Mouse (Mus musculus) limb, embryonic 14.5 days (tissue): ENCODE results near the gene Gabarapl2. TPM values are rescaled to one million over a fixed set of nuclear protein-coding genes. Genes with fewer than 3 reads are reported as not detected.

Experiments used
- ATAC-seq: fragments of 200-750 bp; cut with Nextera tagmentation; 2 replicates; pipeline ENCODE4 v1.8.0; 2017; ENCODE audit warnings: low read depth, moderate number of reproducible peaks, moderate TSS enrichment; ENCODE audit not compliant: low FRiP score
- DNase-seq: peaks from one replicate; pipeline ENCODE4 v3.0.0-alpha.2; 2015; ENCODE audit warnings: low spot score
- H3K27ac ChIP-seq: fragments of 300-500 bp; sonication (generic); replicated peaks from 2 replicates; pipeline ENCODE4 v1.5.1; 2014; ENCODE audit warnings: low read depth, mild to moderate bottlenecking, low read length, moderate library complexity, mixed read lengths
- H3K27me3 ChIP-seq: fragments of 300-500 bp; sonication (generic); 2 replicates; pipeline ENCODE4 v1.6.1; 2014; ENCODE audit warnings: low read length, mixed read lengths; ENCODE audit not compliant: control insufficient read depth, insufficient read depth
- H3K36me3 ChIP-seq: fragments of 300-500 bp; sonication (generic); 2 replicates; pipeline ENCODE4 v1.6.1; 2014; ENCODE audit warnings: mild to moderate bottlenecking, low read length, moderate library complexity, mixed read lengths; ENCODE audit not compliant: control insufficient read depth, insufficient read depth
- H3K4me1 ChIP-seq: fragments of 300-500 bp; sonication (generic); 2 replicates; pipeline ENCODE4 v1.6.1; 2014; ENCODE audit warnings: antibody characterized with exemption, low read length, mixed read lengths; ENCODE audit not compliant: control insufficient read depth, insufficient read depth
- H3K4me2 ChIP-seq: fragments of 300-500 bp; sonication (generic); replicated peaks from 2 replicates; pipeline ENCODE4 v1.6.1; 2014; ENCODE audit warnings: low read depth, mild to moderate bottlenecking, low read length, moderate library complexity; ENCODE audit not compliant: severe bottlenecking
- H3K4me3 ChIP-seq: fragments of 300-500 bp; sonication (generic); replicated peaks from 2 replicates; pipeline ENCODE4 v1.5.1; 2014; ENCODE audit warnings: low read length
- H3K9ac ChIP-seq: fragments of 300-500 bp; sonication (generic); 2 replicates; pipeline ENCODE4 v1.6.1; 2014; ENCODE audit warnings: mild to moderate bottlenecking, low read depth, low read length, moderate library complexity; ENCODE audit not compliant: severe bottlenecking
- H3K9me3 ChIP-seq: fragments of 300-500 bp; sonication (generic); 2 replicates; pipeline ENCODE4 v1.6.1; 2016; ENCODE audit warnings: low read length; ENCODE audit not compliant: control insufficient read depth
- POLR2A ChIP-seq: fragments of 200-500 bp; IDR thresholded peaks from 2 replicates; pipeline ENCODE4 v1.8.0; 2012; ENCODE audit warnings: inconsistent platforms, mild to moderate bottlenecking, moderate library complexity, borderline replicate concordance; ENCODE audit not compliant: insufficient read depth, insufficient read length; ENCODE audit errors: extremely low read depth
- WGBS: fragments of 180-500 bp; shearing (Covaris S2); extraction: QIAGEN DNeasy Blood & Tissue Kit; methylation state at CpG from one replicate; pipeline ENCODE4 v1.1.7; 2014; 5-methylcytosine and 5-hydroxymethylcytosine counted together
- polyA plus RNA-seq, 2 experiments: library from polyadenylated mRNA; depleted of rRNA in 1 of 2; stranded (reverse) in 1 of 2; unstranded in 1 of 2; fragments of >200 nt; fragmentation: Nextera tagmentation in 1 of 2; extraction: Ambion mirVana in 1 of 2; gene quantifications; 2 replicates each; pipeline versions ENCODE4 v1.2.1 to v1.2.3; 2012 to 2014

Gabarapl2 gene
- polyA plus RNA-seq, 2 experiments, result 56.6 to 148 TPM

GRCm38 (mm10) chr8:111947144-111947543 is 6.6 kb downstream of the Gabarapl2 start:
- peaks cover 68% of the 10 kb centered on the region for H3K36me3 ChIP-seq
- TF ChIP-seq POLR2A, result no peak
- WGBS, result 84% methylated on average over 2 of the region's 2 CpGs
- DNase-seq (no peak), ATAC-seq (no peak)
- no peak overlapping the region for H3K4me2 ChIP-seq
- no peaks in the 10 kb centered on the region for H3K9me3 ChIP-seq
- H3K27ac ChIP-seq, result no peak overlapping the region
- no peak overlapping the region for H3K9ac ChIP-seq
- no peaks in the 10 kb centered on the region for H3K27me3 ChIP-seq
- H3K4me1 ChIP-seq, result no peaks in the 10 kb centered on the region
- no peak overlapping the region for H3K4me3 ChIP-seq

GRCm38 (mm10) chr8:111947954-111948353 is 7.5 kb downstream of the Gabarapl2 start:
- TF ChIP-seq POLR2A, result no peak
- H3K4me1 ChIP-seq, result no peaks in the 10 kb centered on the region
- H3K9ac ChIP-seq, result no peak overlapping the region
- H3K4me2 ChIP-seq, result no peak overlapping the region
- H3K27ac ChIP-seq, result no peak overlapping the region
- H3K9me3 ChIP-seq, result no peaks in the 10 kb centered on the region
- H3K36me3 ChIP-seq, result peaks cover 69% of the 10 kb centered on the region
- ATAC-seq, result no peak
- DNase-seq, result no peak
- H3K4me3 ChIP-seq, result no peak overlapping the region
- 91% methylated on average over 8 of the region's 8 CpGs for WGBS
- no peaks in the 10 kb centered on the region for H3K27me3 ChIP-seq

GRCm38 (mm10) chr8:111950846-111951245 is 10.3 kb downstream of the Gabarapl2 start:
- DNase-seq (no peak), ATAC-seq (no peak)
- TF ChIP-seq POLR2A, result no peak
- Histone ChIP-seq H3K9ac (no peak overlapping the region), H3K27ac (no peak overlapping the region), H3K4me2 (no peak overlapping the region), H3K4me3 (no peak overlapping the region), H3K36me3 (peaks cover 70% of the 10 kb centered on the region), H3K9me3 (no peaks in the 10 kb centered on the region), H3K4me1 (no peaks in the 10 kb centered on the region), H3K27me3 (no peaks in the 10 kb centered on the region)
- WGBS, result 90% methylated on average over 3 of the region's 3 CpGs

GRCm38 (mm10) chr8:111951317-111951716 is 10.8 kb downstream of the Gabarapl2 start:
- H3K4me3 ChIP-seq, result no peak overlapping the region
- H3K27ac ChIP-seq, result no peak overlapping the region
- WGBS, result 95% methylated on average over 7 of the region's 7 CpGs
- H3K9me3 ChIP-seq, result no peaks in the 10 kb centered on the region
- H3K4me2 ChIP-seq, result no peak overlapping the region
- H3K36me3 ChIP-seq, result peaks cover 68% of the 10 kb centered on the region
- ATAC-seq (no peak), DNase-seq (no peak)
- H3K27me3 ChIP-seq, result no peaks in the 10 kb centered on the region
- no peak for TF ChIP-seq POLR2A
- no peaks in the 10 kb centered on the region for H3K4me1 ChIP-seq
- H3K9ac ChIP-seq, result no peak overlapping the region

GRCm38 (mm10) chr8:111951936-111952335 is 11.4 kb downstream of the Gabarapl2 start:
- WGBS, result 93% methylated on average over 5 of the region's 5 CpGs
- H3K4me3 ChIP-seq, result no peak overlapping the region
- DNase-seq (no peak), ATAC-seq (no peak)
- peaks cover 68% of the 10 kb centered on the region for H3K36me3 ChIP-seq
- no peaks in the 10 kb centered on the region for H3K4me1 ChIP-seq
- H3K27me3 ChIP-seq, result no peaks in the 10 kb centered on the region
- H3K4me2 ChIP-seq, result no peak overlapping the region
- no peak overlapping the region for H3K9ac ChIP-seq
- H3K9me3 ChIP-seq, result no peaks in the 10 kb centered on the region
- no peak for TF ChIP-seq POLR2A
- H3K27ac ChIP-seq, result no peak overlapping the region
